Mouse (Mus musculus): ENCODE measurements at regions not wholly inside any gene's neighbourhood (a gene's known extent, or its start where the extent isn't known, plus 50 kb on each side); places are given as distances from the start of the nearest gene placed in this dataset.

GRCm38 (mm10) chr16:95802207-95802606, 100.3 kb downstream of the Ets2 start:
- 52% methylated on average over 4 of the region's 4 CpGs for WGBS

GRCm38 (mm10) chr16:95800911-95801442, 99.1 kb downstream of the Ets2 start:
- Histone ChIP-seq H3K9me3 (replicated peaks; ENCODE audit: control insufficient read depth, low read length) (no peaks in the 10 kb centered on the region), H3K36me3 (replicated peaks; ENCODE audit: control insufficient read depth, insufficient read depth, low read depth, low read length) (no peaks in the 10 kb centered on the region), H3K9ac (replicated peaks; ENCODE audit: low read length) (no peak overlapping the region), H3K27me3 (ENCODE audit: control insufficient read depth, insufficient read depth, low read length) (no peaks in the 10 kb centered on the region), H3K4me2 (ENCODE audit: low read depth, low read length) (no peak overlapping the region), H3K4me1 (ENCODE audit: control insufficient read depth, insufficient read depth, low read length) (no peaks in the 10 kb centered on the region), H3K4me3 (ENCODE audit: low read depth, low read length) (no peak overlapping the region), H3K27ac (replicated peaks; ENCODE audit: low read depth, low read length) (no peak overlapping the region)
- ATAC-seq (replicated peaks; ENCODE audit: insufficient number of reproducible peaks, low FRiP score, low TSS enrichment, low read depth): no peak
- 78% methylated on average over 7 of the region's 7 CpGs for WGBS
- no peak for DNase-seq (ENCODE audit: low spot score)

More at GRCm38 (mm10) chr16:95802207-95802606, 100.3 kb downstream of the Ets2 start:
- ATAC-seq (replicated peaks; ENCODE audit: insufficient number of reproducible peaks, low FRiP score, low TSS enrichment, low read depth): no peak
- Histone ChIP-seq H3K4me3 (ENCODE audit: low read depth, low read length) (no peak overlapping the region), H3K4me1 (ENCODE audit: control insufficient read depth, insufficient read depth, low read length) (no peaks in the 10 kb centered on the region), H3K27me3 (ENCODE audit: control insufficient read depth, insufficient read depth, low read length) (no peaks in the 10 kb centered on the region), H3K9ac (replicated peaks; ENCODE audit: low read length) (no peak overlapping the region), H3K36me3 (replicated peaks; ENCODE audit: control insufficient read depth, insufficient read depth, low read depth, low read length) (no peaks in the 10 kb centered on the region), H3K27ac (replicated peaks; ENCODE audit: low read depth, low read length) (no peak overlapping the region), H3K4me2 (ENCODE audit: low read depth, low read length) (no peak overlapping the region), H3K9me3 (replicated peaks; ENCODE audit: control insufficient read depth, low read length) (no peaks in the 10 kb centered on the region)
- DNase-seq (ENCODE audit: low spot score): no peak

GRCm38 (mm10) chr16:95798582-95798981, 96.7 kb downstream of the Ets2 start:
- H3K27me3 ChIP-seq (ENCODE audit: control insufficient read depth, insufficient read depth, low read length): no peaks in the 10 kb centered on the region
- DNase-seq (ENCODE audit: low spot score) (no peak), ATAC-seq (replicated peaks; ENCODE audit: insufficient number of reproducible peaks, low FRiP score, low TSS enrichment, low read depth) (no peak)
- H3K9me3 ChIP-seq (replicated peaks; ENCODE audit: control insufficient read depth, low read length): no peaks in the 10 kb centered on the region
- H3K4me1 ChIP-seq (ENCODE audit: control insufficient read depth, insufficient read depth, low read length): no peaks in the 10 kb centered on the region
- H3K4me2 ChIP-seq (ENCODE audit: low read depth, low read length): no peak overlapping the region
- H3K36me3 ChIP-seq (replicated peaks; ENCODE audit: control insufficient read depth, insufficient read depth, low read depth, low read length): no peaks in the 10 kb centered on the region
- 81% methylated on average over 9 of the region's 9 CpGs for WGBS
- no peak overlapping the region for H3K4me3 ChIP-seq (ENCODE audit: low read depth, low read length)
- no peak overlapping the region for H3K9ac ChIP-seq (replicated peaks; ENCODE audit: low read length)
- H3K27ac ChIP-seq (replicated peaks; ENCODE audit: low read depth, low read length): no peak overlapping the region

- Histone ChIP-seq H3K4me2 (ENCODE audit: low read depth, low read length) (no peak overlapping the region), H3K4me1 (ENCODE audit: control insufficient read depth, insufficient read depth, low read length) (no peaks in the 10 kb centered on the region), H3K36me3 (replicated peaks; ENCODE audit: control insufficient read depth, insufficient read depth, low read depth, low read length) (no peaks in the 10 kb centered on the region), H3K4me3 (ENCODE audit: low read depth, low read length) (no peak overlapping the region), H3K27me3 (ENCODE audit: control insufficient read depth, insufficient read depth, low read length) (no peaks in the 10 kb centered on the region), H3K27ac (replicated peaks; ENCODE audit: low read depth, low read length) (no peak overlapping the region), H3K9me3 (replicated peaks; ENCODE audit: control insufficient read depth, low read length) (no peaks in the 10 kb centered on the region), H3K9ac (replicated peaks; ENCODE audit: low read length) (no peak overlapping the region)
- ATAC-seq (replicated peaks; ENCODE audit: insufficient number of reproducible peaks, low FRiP score, low TSS enrichment, low read depth) (no peak), DNase-seq (ENCODE audit: low spot score) (no peak)
- 79% methylated on average over 11 of the region's 11 CpGs for WGBS
Observed at GRCm38 (mm10) chr16:95798099-95798498, 96.2 kb downstream of the Ets2 start.

- H3K4me1 ChIP-seq (ENCODE audit: control insufficient read depth, insufficient read depth, low read length): no peaks in the 10 kb centered on the region
- H3K36me3 ChIP-seq (replicated peaks; ENCODE audit: control insufficient read depth, insufficient read depth, low read depth, low read length): no peaks in the 10 kb centered on the region
- H3K27me3 ChIP-seq (ENCODE audit: control insufficient read depth, insufficient read depth, low read length): no peaks in the 10 kb centered on the region
- WGBS: 72% methylated on average over 2 of the region's 2 CpGs
- ATAC-seq (replicated peaks; ENCODE audit: insufficient number of reproducible peaks, low FRiP score, low TSS enrichment, low read depth) (no peak), DNase-seq (ENCODE audit: low spot score) (no peak)
- no peak overlapping the region for H3K4me2 ChIP-seq (ENCODE audit: low read depth, low read length)
- no peak overlapping the region for H3K9ac ChIP-seq (replicated peaks; ENCODE audit: low read length)
- H3K27ac ChIP-seq (replicated peaks; ENCODE audit: low read depth, low read length): no peak overlapping the region
- no peaks in the 10 kb centered on the region for H3K9me3 ChIP-seq (replicated peaks; ENCODE audit: control insufficient read depth, low read length)
- H3K4me3 ChIP-seq (ENCODE audit: low read depth, low read length): no peak overlapping the region
Observed at GRCm38 (mm10) chr16:95797141-95797540, 95.3 kb downstream of the Ets2 start.

GRCm38 (mm10) chr16:95794876-95795275, 93.0 kb downstream of the Ets2 start:
- ATAC-seq (replicated peaks; ENCODE audit: insufficient number of reproducible peaks, low FRiP score, low TSS enrichment, low read depth) (no peak), DNase-seq (ENCODE audit: low spot score) (no peak)
- Histone ChIP-seq H3K27ac (replicated peaks; ENCODE audit: low read depth, low read length) (no peak overlapping the region), H3K4me1 (ENCODE audit: control insufficient read depth, insufficient read depth, low read length) (no peaks in the 10 kb centered on the region), H3K27me3 (ENCODE audit: control insufficient read depth, insufficient read depth, low read length) (no peaks in the 10 kb centered on the region), H3K4me3 (ENCODE audit: low read depth, low read length) (no peak overlapping the region), H3K4me2 (ENCODE audit: low read depth, low read length) (no peak overlapping the region), H3K36me3 (replicated peaks; ENCODE audit: control insufficient read depth, insufficient read depth, low read depth, low read length) (no peaks in the 10 kb centered on the region), H3K9me3 (replicated peaks; ENCODE audit: control insufficient read depth, low read length) (no peaks in the 10 kb centered on the region), H3K9ac (replicated peaks; ENCODE audit: low read length) (no peak overlapping the region)
- 78% methylated on average over 8 of the region's 8 CpGs for WGBS

GRCm38 (mm10) chr16:95794281-95794727, 92.4 kb downstream of the Ets2 start:
- Histone ChIP-seq H3K27me3 (ENCODE audit: control insufficient read depth, insufficient read depth, low read length) (no peaks in the 10 kb centered on the region), H3K4me1 (ENCODE audit: control insufficient read depth, insufficient read depth, low read length) (no peaks in the 10 kb centered on the region), H3K4me2 (ENCODE audit: low read depth, low read length) (no peak overlapping the region), H3K9ac (replicated peaks; ENCODE audit: low read length) (no peak overlapping the region), H3K27ac (replicated peaks; ENCODE audit: low read depth, low read length) (no peak overlapping the region), H3K36me3 (replicated peaks; ENCODE audit: control insufficient read depth, insufficient read depth, low read depth, low read length) (no peaks in the 10 kb centered on the region), H3K4me3 (ENCODE audit: low read depth, low read length) (no peak overlapping the region), H3K9me3 (replicated peaks; ENCODE audit: control insufficient read depth, low read length) (no peaks in the 10 kb centered on the region)
- ATAC-seq (replicated peaks; ENCODE audit: insufficient number of reproducible peaks, low FRiP score, low TSS enrichment, low read depth): no peak
- no peak for DNase-seq (ENCODE audit: low spot score)
- 52% methylated on average over 10 of the region's 10 CpGs for WGBS

GRCm38 (mm10) chr16:95790691-95791090, 88.8 kb downstream of the Ets2 start:
- Histone ChIP-seq H3K36me3 (replicated peaks; ENCODE audit: control insufficient read depth, insufficient read depth, low read depth, low read length) (no peaks in the 10 kb centered on the region), H3K4me3 (ENCODE audit: low read depth, low read length) (no peak overlapping the region), H3K9me3 (replicated peaks; ENCODE audit: control insufficient read depth, low read length) (no peaks in the 10 kb centered on the region), H3K4me1 (ENCODE audit: control insufficient read depth, insufficient read depth, low read length) (no peaks in the 10 kb centered on the region), H3K27me3 (ENCODE audit: control insufficient read depth, insufficient read depth, low read length) (no peaks in the 10 kb centered on the region), H3K4me2 (ENCODE audit: low read depth, low read length) (no peak overlapping the region), H3K9ac (replicated peaks; ENCODE audit: low read length) (no peak overlapping the region), H3K27ac (replicated peaks; ENCODE audit: low read depth, low read length) (no peak overlapping the region)
- DNase-seq (ENCODE audit: low spot score) (no peak), ATAC-seq (replicated peaks; ENCODE audit: insufficient number of reproducible peaks, low FRiP score, low TSS enrichment, low read depth) (no peak)
- WGBS: 92% methylated on average over 4 of the region's 4 CpGs
